ENCODE assay signal across 11 mouse cellular contexts in the genomic region with DNA sequence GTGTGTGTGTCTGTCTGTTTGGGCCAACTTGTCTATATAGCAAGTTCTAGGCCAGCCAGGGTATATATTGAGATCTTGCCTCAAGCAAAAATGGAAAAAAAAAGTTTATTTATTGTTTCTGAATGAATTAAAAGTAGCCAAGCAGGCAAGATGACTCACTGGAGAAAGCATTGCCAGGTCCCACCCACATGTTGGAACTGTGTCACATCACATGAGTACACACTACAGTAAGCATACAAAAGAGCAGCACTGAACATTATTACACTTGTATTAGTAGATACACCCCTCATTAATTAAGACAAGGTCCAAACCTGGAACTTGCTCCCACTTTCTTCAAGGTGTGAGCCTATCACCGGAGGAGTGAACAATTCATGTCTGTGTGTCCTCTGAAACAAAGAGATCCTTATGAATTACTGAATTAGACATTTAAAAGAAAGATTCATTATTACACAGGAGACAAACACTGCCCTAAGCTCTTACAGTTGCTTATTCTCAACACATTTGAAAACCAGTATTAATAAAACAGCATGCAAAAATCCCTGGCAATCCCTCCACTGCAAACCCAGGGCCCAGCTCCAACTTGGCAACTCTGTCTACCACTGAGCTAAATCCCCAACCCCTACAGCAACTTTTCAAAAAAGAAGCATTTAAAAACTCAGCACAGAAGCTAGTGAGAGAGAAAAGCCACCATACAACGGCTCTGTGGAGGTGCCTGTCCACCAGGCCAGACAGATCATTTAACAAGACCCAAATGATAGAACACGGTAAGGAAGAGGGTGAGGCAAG. TPM values are rescaled to one million over a fixed set of nuclear protein-coding genes. Genes with fewer than 3 reads are reported as not detected.
A peak's percentile ranks its signal among the peaks of the same experiment; 100 is the strongest.
DNase-seq lines count a peak whose midpoint lies in the region; ATAC-seq lines count a peak whose summit lies in the region.
"Had no signal": no experiment of that assay in that cellular context is flagged by ENCODE, and none has a peak within 500 bp of the region (broad histone marks: within the 10 kb centered on the region; RNA-seq: fewer than 3 reads in every experiment).

No protein-coding gene starts in this region.

- WGBS in intestine, embryonic 15.5 days: 84% methylated on average over 3 of the region's 3 CpGs

- H3K36me3 ChIP-seq in intestine, embryonic 15.5 days: peaks cover 39% of the 10 kb centered on the region

- no peak overlapping the region for H3K4me2 ChIP-seq in intestine, embryonic 15.5 days (replicated peaks)

- ATAC-seq in intestine, embryonic 15.5 days: no peak
- no peak for ATAC-seq in activated CD4-positive, CD25-positive, alpha-beta regulatory T cell, adult 4 months

- H3K27me3 ChIP-seq in intestine, embryonic 15.5 days (replicated peaks): no peaks in the 10 kb centered on the region

- no peaks in the 10 kb centered on the region for H3K9me3 ChIP-seq in intestine, embryonic 15.5 days
- H3K9me3 ChIP-seq: G1E had no signal

- H3K27ac ChIP-seq in intestine, embryonic 15.5 days: no peak overlapping the region
- H3K27ac ChIP-seq: kidney, postnatal 0 days had no signal

- no peaks in the 10 kb centered on the region for H3K4me1 ChIP-seq in intestine, embryonic 15.5 days (replicated peaks)

- H3K9ac ChIP-seq in intestine, embryonic 15.5 days: no peak overlapping the region

- H3K4me3 ChIP-seq in intestine, embryonic 15.5 days (replicated peaks): no peak overlapping the region

- DNase-seq in left cerebral cortex, adult 8-10 months (ENCODE audit: low spot score in 2 of 2): peak; percentile 21 to 57
- no peak for DNase-seq in left cerebral cortex, adult 11 months (ENCODE audit: low spot score)
- DNase-seq in frontal cortex, adult 2 months (ENCODE audit: extremely low spot score in 1 of 2, low spot score in 1 of 2): peak; percentile 35 to 76
- peak; percentile 65 to 77 for DNase-seq in layer of hippocampus, adult 8-10 months (ENCODE audit: low spot score in 2 of 2)
- DNase-seq in skeletal muscle tissue, adult 2 months (ENCODE audit: low read depth, low spot score): peak; percentile 60
- DNase-seq in retina, postnatal 1 day: no peak

RNA-seq across cellular contexts. Expression of a gene that starts 11.1 kb away (rescaled TPM):
- 1 to 10 TPM; 2.9 to 5.0 (median 4.1) TPM for total RNA-seq in left cerebral cortex, adult 8-10 months (2022)
- 2.2 and 2.5 TPM in 2 replicates for polyA plus RNA-seq in frontal cortex, adult 2 months (2012; rRNA removed)
- 1 to 10 TPM; 2.5 to 5.0 (median 3.8) TPM for total RNA-seq in layer of hippocampus, adult 8-10 months (2022)
- 23.7 and 24.7 TPM in 2 replicates for polyA plus RNA-seq in intestine, embryonic 15.5 days (2015; fragmentation: Nextera tagmentation; extraction: Ambion mirVana)
- 1 to 10 TPM; 8.2 to 9.1 TPM for polyA plus RNA-seq in activated CD4-positive, CD25-positive, alpha-beta regulatory T cell, adult 4 months (2017; shearing (Covaris generic))
- polyA plus RNA-seq: G1E had no signal

RNA-seq across cellular contexts. Expression of a gene that starts 12.8 kb away (rescaled TPM):
- total RNA-seq in left cerebral cortex, adult 8-10 months (2022): under 1 TPM; 0.18 to 0.63 (median 0.32) TPM
- polyA plus RNA-seq in frontal cortex, adult 2 months (2012; rRNA removed): 1.6 and 2.0 TPM in 2 replicates
- 1 to 10 TPM in 1 of 4 experiments, under 1 TPM in 3; 0.71 to 1.0 (median 0.80) TPM for total RNA-seq in layer of hippocampus, adult 8-10 months (2022)
- 23.4 and 25.9 TPM in 2 replicates for polyA plus RNA-seq in intestine, embryonic 15.5 days (2015; fragmentation: Nextera tagmentation; extraction: Ambion mirVana)
- 10 to 100 TPM; 14.2 to 15.5 TPM for polyA plus RNA-seq in activated CD4-positive, CD25-positive, alpha-beta regulatory T cell, adult 4 months (2017; shearing (Covaris generic))

RNA-seq across cellular contexts. Expression of a gene that starts 17.0 kb away (rescaled TPM):
- 1 to 10 TPM; 1.3 to 1.7 (median 1.5) TPM for total RNA-seq in left cerebral cortex, adult 8-10 months (2022)
- 2.0 and 2.2 TPM in 2 replicates for polyA plus RNA-seq in frontal cortex, adult 2 months (2012; rRNA removed)
- total RNA-seq in layer of hippocampus, adult 8-10 months (2022): 1 to 10 TPM; 1.0 to 1.9 (median 1.4) TPM
- polyA plus RNA-seq in intestine, embryonic 15.5 days (2015; fragmentation: Nextera tagmentation; extraction: Ambion mirVana): 9.0 and 9.1 TPM in 2 replicates
- 1 to 10 TPM; 3.3 to 5.2 TPM for polyA plus RNA-seq in activated CD4-positive, CD25-positive, alpha-beta regulatory T cell, adult 4 months (2017; shearing (Covaris generic))

RNA-seq across cellular contexts. Expression of a gene that starts 18.3 kb away (rescaled TPM):
- 1 to 10 TPM; 4.7 to 5.8 (median 5.3) TPM for total RNA-seq in left cerebral cortex, adult 8-10 months (2022)
- polyA plus RNA-seq in frontal cortex, adult 2 months (2012; rRNA removed): 1.1 and 1.2 TPM in 2 replicates
- 1 to 10 TPM; 6.2 to 8.3 (median 7.0) TPM for total RNA-seq in layer of hippocampus, adult 8-10 months (2022)
- polyA plus RNA-seq in intestine, embryonic 15.5 days (2015; fragmentation: Nextera tagmentation; extraction: Ambion mirVana): 25.4 and 28.6 TPM in 2 replicates
- 10 to 100 TPM in 1 of 2 experiments, 1 to 10 TPM in 1; 8.2 to 10.3 TPM for polyA plus RNA-seq in activated CD4-positive, CD25-positive, alpha-beta regulatory T cell, adult 4 months (2017; shearing (Covaris generic))
- polyA plus RNA-seq: testis, adult 2 months had no signal

RNA-seq across cellular contexts. Expression of a gene that starts 25.8 kb away (rescaled TPM):
- total RNA-seq in left cerebral cortex, adult 8-10 months (2022): 10 to 100 TPM; 21.8 to 23.6 (median 22.9) TPM
- 20.9 and 23.6 TPM in 2 replicates for polyA plus RNA-seq in frontal cortex, adult 2 months (2012; rRNA removed)
- total RNA-seq in layer of hippocampus, adult 8-10 months (2022): 10 to 100 TPM; 16.0 to 24.5 (median 17.5) TPM
- polyA plus RNA-seq in intestine, embryonic 15.5 days (2015; fragmentation: Nextera tagmentation; extraction: Ambion mirVana): 5.0 and 7.4 TPM in 2 replicates
- polyA plus RNA-seq in activated CD4-positive, CD25-positive, alpha-beta regulatory T cell, adult 4 months (2017; shearing (Covaris generic)): 10 to 100 TPM; 13.0 to 26.6 TPM

Comparison
In these comparisons a context has a peak if more than half of its experiments do, and no peak if none do; other contexts are left out.
1. DNase-seq: peak in left cerebral cortex, adult 8-10 months (2 of 2), frontal cortex, adult 2 months (2 of 2), layer of hippocampus, adult 8-10 months (2 of 2) and skeletal muscle tissue, adult 2 months (single experiment); none in left cerebral cortex, adult 11 months (single experiment) and retina, postnatal 1 day (single experiment).